Mouse (Mus musculus): Measurements from ENCODE around the gene Efhd2.

GRCm38 (mm10) chr4:141865600-141865999 is 9.1 kb downstream of the Efhd2 start:
- TF ChIP-seq CTCF (IDR thresholded peaks at IDR 0.05) (no peak), EP300 (IDR thresholded peaks at IDR 0.05; ENCODE audit: insufficient read depth, low read depth, low read length) (no peak)

Data from heart, adult 2 months (tissue).